Mouse (Mus musculus): ENCODE data around the gene Gm1113. TPM values are rescaled to one million over a fixed set of nuclear protein-coding genes. Genes with fewer than 3 reads are reported as not detected.

Gene Gm1113
- polyA plus RNA-seq, 1 experiment from 2014 or later: not detected

GRCm38 (mm10) chr9:35546745-35547144 is 28.7 kb upstream of the Gm1113 start:
- H3K4me1 ChIP-seq (ENCODE audit: control insufficient read depth, insufficient read depth, low read length): no peaks in the 10 kb centered on the region
- H3K4me2 ChIP-seq (ENCODE audit: low read depth, low read length): no peak overlapping the region
- no peak overlapping the region for H3K9ac ChIP-seq (replicated peaks; ENCODE audit: low read depth, low read length)
- ATAC-seq (ENCODE audit: low read depth): no peak
- H3K27me3 ChIP-seq (ENCODE audit: control insufficient read depth, insufficient read depth, low read length): no peaks in the 10 kb centered on the region
- H3K36me3 ChIP-seq (ENCODE audit: control insufficient read depth, insufficient read depth, low read length): peaks cover 24% of the 10 kb centered on the region
- no peak overlapping the region for H3K27ac ChIP-seq (ENCODE audit: low read depth, low read length)
- H3K9me3 ChIP-seq (ENCODE audit: control insufficient read depth, low read length): no peaks in the 10 kb centered on the region
- no peak overlapping the region for H3K4me3 ChIP-seq (ENCODE audit: low read depth, low read length)
- WGBS: 86% methylated on average over 9 of the region's 9 CpGs

GRCm38 (mm10) chr9:35545704-35546103 is 27.6 kb upstream of the Gm1113 start:
- Histone ChIP-seq H3K4me1 (ENCODE audit: control insufficient read depth, insufficient read depth, low read length) (no peaks in the 10 kb centered on the region), H3K36me3 (ENCODE audit: control insufficient read depth, insufficient read depth, low read length) (peaks cover 24% of the 10 kb centered on the region), H3K9me3 (ENCODE audit: control insufficient read depth, low read length) (no peaks in the 10 kb centered on the region), H3K4me2 (ENCODE audit: low read depth, low read length) (no peak overlapping the region), H3K27me3 (ENCODE audit: control insufficient read depth, insufficient read depth, low read length) (no peaks in the 10 kb centered on the region), H3K4me3 (ENCODE audit: low read depth, low read length) (no peak overlapping the region), H3K9ac (replicated peaks; ENCODE audit: low read depth, low read length) (no peak overlapping the region), H3K27ac (ENCODE audit: low read depth, low read length) (no peak overlapping the region)
- no peak for ATAC-seq (ENCODE audit: low read depth)
- 77% methylated on average over 12 of the region's 12 CpGs for WGBS

- H3K9me3 ChIP-seq (ENCODE audit: control insufficient read depth, low read length): no peaks in the 10 kb centered on the region
- H3K27ac ChIP-seq (ENCODE audit: low read depth, low read length): no peak overlapping the region
- ATAC-seq (ENCODE audit: low read depth): no peak
- H3K4me1 ChIP-seq (ENCODE audit: control insufficient read depth, insufficient read depth, low read length): no peaks in the 10 kb centered on the region
- no peak overlapping the region for H3K4me3 ChIP-seq (ENCODE audit: low read depth, low read length)
- H3K9ac ChIP-seq (replicated peaks; ENCODE audit: low read depth, low read length): no peak overlapping the region
- 23% methylated on average over 2 of the region's 2 CpGs for WGBS
- no peaks in the 10 kb centered on the region for H3K27me3 ChIP-seq (ENCODE audit: control insufficient read depth, insufficient read depth, low read length)
- H3K4me2 ChIP-seq (ENCODE audit: low read depth, low read length): no peak overlapping the region
- H3K36me3 ChIP-seq (ENCODE audit: control insufficient read depth, insufficient read depth, low read length): peaks cover 24% of the 10 kb centered on the region
These were observed 26.6 kb upstream of the Gm1113 start for GRCm38 (mm10) chr9:35544666-35545065.

GRCm38 (mm10) chr9:35543099-35543860 is 25.2 kb upstream of the Gm1113 start:
- ATAC-seq (ENCODE audit: low read depth): no peak
- Histone ChIP-seq H3K4me3 (ENCODE audit: low read depth, low read length) (no peak overlapping the region), H3K36me3 (ENCODE audit: control insufficient read depth, insufficient read depth, low read length) (peaks cover 24% of the 10 kb centered on the region), H3K27me3 (ENCODE audit: control insufficient read depth, insufficient read depth, low read length) (no peaks in the 10 kb centered on the region), H3K27ac (ENCODE audit: low read depth, low read length) (no peak overlapping the region), H3K9ac (replicated peaks; ENCODE audit: low read depth, low read length) (no peak overlapping the region), H3K9me3 (ENCODE audit: control insufficient read depth, low read length) (no peaks in the 10 kb centered on the region), H3K4me1 (ENCODE audit: control insufficient read depth, insufficient read depth, low read length) (no peaks in the 10 kb centered on the region), H3K4me2 (ENCODE audit: low read depth, low read length) (no peak overlapping the region)
- WGBS: 74% methylated on average over 14 of the region's 14 CpGs

GRCm38 (mm10) chr9:35541941-35542340 is 23.9 kb upstream of the Gm1113 start:
- Histone ChIP-seq H3K36me3 (ENCODE audit: control insufficient read depth, insufficient read depth, low read length) (peaks cover 20% of the 10 kb centered on the region), H3K27ac (ENCODE audit: low read depth, low read length) (no peak overlapping the region), H3K4me3 (ENCODE audit: low read depth, low read length) (no peak overlapping the region), H3K9ac (replicated peaks; ENCODE audit: low read depth, low read length) (no peak overlapping the region), H3K9me3 (ENCODE audit: control insufficient read depth, low read length) (no peaks in the 10 kb centered on the region), H3K4me2 (ENCODE audit: low read depth, low read length) (no peak overlapping the region), H3K27me3 (ENCODE audit: control insufficient read depth, insufficient read depth, low read length) (no peaks in the 10 kb centered on the region), H3K4me1 (ENCODE audit: control insufficient read depth, insufficient read depth, low read length) (no peaks in the 10 kb centered on the region)
- 79% methylated on average over 6 of the region's 6 CpGs for WGBS
- no peak for ATAC-seq (ENCODE audit: low read depth)

GRCm38 (mm10) chr9:35541488-35541887 is 23.4 kb upstream of the Gm1113 start:
- WGBS: 11% methylated on average over 6 of the region's 6 CpGs
- H3K4me3 ChIP-seq (ENCODE audit: low read depth, low read length): no peak overlapping the region
- peak; percentile 81 for ATAC-seq (ENCODE audit: low read depth)
- H3K9ac ChIP-seq (replicated peaks; ENCODE audit: low read depth, low read length): no peak overlapping the region
- H3K36me3 ChIP-seq (ENCODE audit: control insufficient read depth, insufficient read depth, low read length): peaks cover 18% of the 10 kb centered on the region
- no peaks in the 10 kb centered on the region for H3K4me1 ChIP-seq (ENCODE audit: control insufficient read depth, insufficient read depth, low read length)
- no peaks in the 10 kb centered on the region for H3K27me3 ChIP-seq (ENCODE audit: control insufficient read depth, insufficient read depth, low read length)
- H3K27ac ChIP-seq (ENCODE audit: low read depth, low read length): no peak overlapping the region
- no peak overlapping the region for H3K4me2 ChIP-seq (ENCODE audit: low read depth, low read length)
- H3K9me3 ChIP-seq (ENCODE audit: control insufficient read depth, low read length): no peaks in the 10 kb centered on the region

GRCm38 (mm10) chr9:35541024-35541423 is 23.0 kb upstream of the Gm1113 start:
- no peak overlapping the region for H3K4me3 ChIP-seq (ENCODE audit: low read depth, low read length)
- no peak for ATAC-seq (ENCODE audit: low read depth)
- no peak overlapping the region for H3K9ac ChIP-seq (replicated peaks; ENCODE audit: low read depth, low read length)
- no peaks in the 10 kb centered on the region for H3K27me3 ChIP-seq (ENCODE audit: control insufficient read depth, insufficient read depth, low read length)
- H3K4me1 ChIP-seq (ENCODE audit: control insufficient read depth, insufficient read depth, low read length): no peaks in the 10 kb centered on the region
- H3K36me3 ChIP-seq (ENCODE audit: control insufficient read depth, insufficient read depth, low read length): peaks cover 18% of the 10 kb centered on the region
- no peak overlapping the region for H3K4me2 ChIP-seq (ENCODE audit: low read depth, low read length)
- H3K27ac ChIP-seq (ENCODE audit: low read depth, low read length): no peak overlapping the region
- no peaks in the 10 kb centered on the region for H3K9me3 ChIP-seq (ENCODE audit: control insufficient read depth, low read length)
- WGBS: 91% methylated on average over 5 of the region's 5 CpGs

- Histone ChIP-seq H3K9ac (replicated peaks; ENCODE audit: low read depth, low read length) (no peak overlapping the region), H3K9me3 (ENCODE audit: control insufficient read depth, low read length) (no peaks in the 10 kb centered on the region), H3K27me3 (ENCODE audit: control insufficient read depth, insufficient read depth, low read length) (no peaks in the 10 kb centered on the region), H3K4me2 (ENCODE audit: low read depth, low read length) (no peak overlapping the region), H3K36me3 (ENCODE audit: control insufficient read depth, insufficient read depth, low read length) (peaks cover 11% of the 10 kb centered on the region), H3K4me1 (ENCODE audit: control insufficient read depth, insufficient read depth, low read length) (no peaks in the 10 kb centered on the region), H3K4me3 (ENCODE audit: low read depth, low read length) (no peak overlapping the region), H3K27ac (ENCODE audit: low read depth, low read length) (no peak overlapping the region)
- ATAC-seq (ENCODE audit: low read depth): no peak
- 73% methylated on average over 13 of the region's 13 CpGs for WGBS
These were observed 21.1 kb upstream of the Gm1113 start for GRCm38 (mm10) chr9:35539001-35539750.

- no peak overlapping the region for H3K4me3 ChIP-seq (ENCODE audit: low read depth, low read length)
- H3K9ac ChIP-seq (replicated peaks; ENCODE audit: low read depth, low read length): no peak overlapping the region
- H3K36me3 ChIP-seq (ENCODE audit: control insufficient read depth, insufficient read depth, low read length): no peaks in the 10 kb centered on the region
- H3K27ac ChIP-seq (ENCODE audit: low read depth, low read length): no peak overlapping the region
- H3K4me1 ChIP-seq (ENCODE audit: control insufficient read depth, insufficient read depth, low read length): no peaks in the 10 kb centered on the region
- H3K27me3 ChIP-seq (ENCODE audit: control insufficient read depth, insufficient read depth, low read length): no peaks in the 10 kb centered on the region
- no peak for ATAC-seq (ENCODE audit: low read depth)
- H3K4me2 ChIP-seq (ENCODE audit: low read depth, low read length): no peak overlapping the region
- WGBS: 86% methylated on average over 4 of the region's 4 CpGs
- H3K9me3 ChIP-seq (ENCODE audit: control insufficient read depth, low read length): no peaks in the 10 kb centered on the region
These were observed 17.8 kb upstream of the Gm1113 start for GRCm38 (mm10) chr9:35535876-35536275.
